Mouse (Mus musculus) kidney, embryonic 14.5 days (tissue): ENCODE data around the gene Dock4. TPM values are rescaled to one million over a fixed set of nuclear protein-coding genes. Genes with fewer than 3 reads are reported as not detected.

ENCODE experiments used
- ATAC-seq: fragments of 200-750 bp; cut with Nextera tagmentation; 2 replicates; pipeline ENCODE4 v1.8.0; 2017; ENCODE audit warnings: moderate number of reproducible peaks, mild to moderate bottlenecking, moderate TSS enrichment, moderate library complexity; ENCODE audit not compliant: low FRiP score, low TSS enrichment
- H3K27ac ChIP-seq: fragments of 300-500 bp; sonication (generic); 2 replicates; pipeline ENCODE4 v1.5.1; 2014; ENCODE audit warnings: low read depth, mild to moderate bottlenecking, low read length, moderate library complexity, mixed read lengths
- H3K27me3 ChIP-seq: fragments of 300-500 bp; sonication (generic); 2 replicates; pipeline ENCODE4 v1.6.1; 2014; ENCODE audit warnings: mild to moderate bottlenecking, low read length; ENCODE audit not compliant: control insufficient read depth, insufficient read depth
- H3K36me3 ChIP-seq: fragments of 300-500 bp; sonication (generic); 2 replicates; pipeline ENCODE4 v1.6.1; 2014; ENCODE audit warnings: low read length, mixed read lengths; ENCODE audit not compliant: control insufficient read depth, insufficient read depth
- H3K4me1 ChIP-seq: fragments of 300-500 bp; sonication (generic); 2 replicates; pipeline ENCODE4 v1.6.1; 2014; ENCODE audit warnings: low read length, mixed read lengths; ENCODE audit not compliant: control insufficient read depth, insufficient read depth
- H3K4me2 ChIP-seq: fragments of 300-500 bp; sonication (generic); replicated peaks from 2 replicates; pipeline ENCODE4 v1.6.1; 2014; ENCODE audit warnings: low read depth, mild to moderate bottlenecking, low read length
- H3K4me3 ChIP-seq: fragments of 300-500 bp; sonication (generic); 2 replicates; pipeline ENCODE4 v1.5.1; 2014; ENCODE audit warnings: mild to moderate bottlenecking, low read length
- H3K9ac ChIP-seq: fragments of 300-500 bp; sonication (generic); 2 replicates; pipeline ENCODE4 v1.6.1; 2014; ENCODE audit warnings: low read depth, mild to moderate bottlenecking, low read length, moderate library complexity
- H3K9me3 ChIP-seq: fragments of 300-500 bp; sonication (generic); 2 replicates; pipeline ENCODE4 v1.6.1; 2016; ENCODE audit warnings: low read length; ENCODE audit not compliant: control insufficient read depth
- WGBS: fragments of 180-500 bp; shearing (Covaris S2); extraction: QIAGEN DNeasy Blood & Tissue Kit; methylation state at CpG from one replicate; pipeline ENCODE4 v1.1.7; 2014; 5-methylcytosine and 5-hydroxymethylcytosine counted together
- polyA plus RNA-seq: library from polyadenylated mRNA; unstranded; fragments of >200 nt; fragmentation: Nextera tagmentation; extraction: Ambion mirVana; gene quantifications from 2 replicates; pipeline ENCODE4 v1.2.1, GENCODE M21; 2014

Dock4 gene
- polyA plus RNA-seq, 1 experiment from 2014 or later, result 17.9 TPM

DNA sequence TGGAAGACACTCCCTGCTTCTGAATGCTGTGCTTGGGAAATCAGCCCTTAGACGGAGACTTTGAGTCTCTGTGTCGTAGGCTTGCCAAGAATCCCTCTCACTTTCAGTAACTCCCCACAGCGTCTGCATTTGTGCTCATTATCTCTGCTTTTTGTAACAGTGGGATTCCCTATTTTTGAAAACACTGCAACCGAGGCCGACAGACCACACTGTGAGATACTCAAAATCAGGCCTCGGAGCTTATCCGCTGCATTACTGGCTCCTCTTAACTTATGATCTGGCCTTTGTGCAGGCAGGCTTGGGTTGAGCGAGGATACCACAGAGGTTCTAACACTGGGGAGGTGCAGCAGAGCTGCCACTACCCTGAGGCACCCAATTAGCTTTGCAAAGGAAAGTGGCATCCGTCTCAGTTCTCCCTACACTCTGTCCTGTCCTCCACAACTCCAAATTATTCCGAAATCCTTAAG is 346.5 kb downstream of the Dock4 start:
- H3K9me3 ChIP-seq, result no peaks in the 10 kb centered on the region
- no peak overlapping the region for H3K27ac ChIP-seq
- H3K27me3 ChIP-seq, result no peaks in the 10 kb centered on the region
- H3K4me1 ChIP-seq, result peaks cover 11% of the 10 kb centered on the region
- no peak overlapping the region for H3K9ac ChIP-seq
- ATAC-seq, result no peak
- no peaks in the 10 kb centered on the region for H3K36me3 ChIP-seq
- H3K4me2 ChIP-seq, result no peak overlapping the region
- no peak overlapping the region for H3K4me3 ChIP-seq
- WGBS, result 72% methylated on average over 10 of the region's 10 CpGs

DNA sequence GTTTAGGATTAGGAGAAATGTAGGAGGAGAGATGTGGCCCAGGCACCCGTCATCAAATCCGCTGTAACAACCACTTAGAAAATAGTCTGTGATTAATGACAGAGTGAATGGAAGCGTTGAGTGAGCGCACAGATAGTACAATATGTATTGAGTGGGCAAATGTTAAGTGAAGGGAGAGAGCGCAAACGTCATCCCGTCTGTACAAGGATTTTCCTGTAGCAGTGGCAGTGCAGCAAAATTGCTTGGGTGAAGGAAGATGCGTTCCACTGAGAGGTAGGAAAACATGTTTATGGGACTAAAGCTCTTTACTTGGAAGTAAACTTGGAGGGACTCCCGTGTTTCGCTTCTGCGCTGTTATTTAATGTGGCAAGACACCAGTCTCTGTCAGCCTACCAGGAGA is 348.3 kb downstream of the Dock4 start:
- ATAC-seq, result no peak
- Histone ChIP-seq H3K9ac (no peak overlapping the region), H3K9me3 (no peaks in the 10 kb centered on the region), H3K36me3 (no peaks in the 10 kb centered on the region), H3K4me1 (peaks cover 12% of the 10 kb centered on the region), H3K4me2 (no peak overlapping the region), H3K27me3 (no peaks in the 10 kb centered on the region), H3K27ac (no peak overlapping the region), H3K4me3 (no peak overlapping the region)
- WGBS, result 82% methylated on average over 11 of the region's 11 CpGs

DNA sequence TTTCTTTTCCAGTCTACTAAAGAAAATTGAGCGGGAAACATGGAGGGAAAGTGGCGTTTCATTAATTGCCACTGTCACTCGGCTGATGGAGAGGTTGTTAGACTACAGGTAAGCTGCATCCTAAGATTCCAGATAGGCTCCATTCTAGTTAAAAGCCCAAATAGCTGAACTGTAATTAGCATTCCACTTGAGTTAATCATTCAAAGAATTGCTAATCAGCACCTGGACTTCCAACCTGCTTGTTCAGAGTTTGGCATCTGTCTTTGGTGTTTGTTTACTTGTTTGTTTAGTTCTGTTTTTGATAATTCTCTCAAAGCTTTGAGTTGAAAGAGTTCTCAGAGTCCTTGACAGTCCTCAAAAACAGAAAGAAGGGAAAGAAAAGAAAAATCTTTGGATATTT is 349.0 kb downstream of the Dock4 start:
- H3K9ac ChIP-seq, result no peak overlapping the region
- no peak for ATAC-seq
- H3K4me3 ChIP-seq, result no peak overlapping the region
- no peaks in the 10 kb centered on the region for H3K36me3 ChIP-seq
- H3K4me2 ChIP-seq, result no peak overlapping the region
- H3K27me3 ChIP-seq, result no peaks in the 10 kb centered on the region
- H3K9me3 ChIP-seq, result no peaks in the 10 kb centered on the region
- peaks cover 12% of the 10 kb centered on the region for H3K4me1 ChIP-seq
- H3K27ac ChIP-seq, result no peak overlapping the region
- 76% methylated on average over 3 of the region's 3 CpGs for WGBS

DNA sequence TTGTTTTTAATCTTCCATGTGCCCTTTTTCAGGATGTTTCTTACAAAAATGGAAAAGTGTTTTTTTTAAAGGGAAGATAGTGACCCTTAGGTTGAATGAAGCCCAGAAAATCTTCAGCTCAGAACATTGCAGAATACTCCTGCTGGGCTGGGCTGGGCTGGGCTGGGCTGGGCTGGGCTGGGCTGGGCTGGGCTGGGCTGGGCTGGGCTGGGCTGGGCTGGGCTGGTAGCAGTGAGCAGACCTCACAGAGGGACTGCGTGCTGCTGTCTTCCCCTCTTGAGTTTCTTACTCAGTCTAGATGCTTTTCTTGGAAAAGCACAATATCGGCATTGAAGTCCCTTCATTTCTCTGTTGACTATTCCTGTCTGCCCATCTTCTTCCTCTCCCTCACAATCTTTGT is 350.0 kb downstream of the Dock4 start:
- no peak; the same call in 1 of the 2 replicates for ATAC-seq
- H3K9ac ChIP-seq, result no peak overlapping the region
- 45% methylated on average over 2 of the region's 2 CpGs for WGBS

DNA sequence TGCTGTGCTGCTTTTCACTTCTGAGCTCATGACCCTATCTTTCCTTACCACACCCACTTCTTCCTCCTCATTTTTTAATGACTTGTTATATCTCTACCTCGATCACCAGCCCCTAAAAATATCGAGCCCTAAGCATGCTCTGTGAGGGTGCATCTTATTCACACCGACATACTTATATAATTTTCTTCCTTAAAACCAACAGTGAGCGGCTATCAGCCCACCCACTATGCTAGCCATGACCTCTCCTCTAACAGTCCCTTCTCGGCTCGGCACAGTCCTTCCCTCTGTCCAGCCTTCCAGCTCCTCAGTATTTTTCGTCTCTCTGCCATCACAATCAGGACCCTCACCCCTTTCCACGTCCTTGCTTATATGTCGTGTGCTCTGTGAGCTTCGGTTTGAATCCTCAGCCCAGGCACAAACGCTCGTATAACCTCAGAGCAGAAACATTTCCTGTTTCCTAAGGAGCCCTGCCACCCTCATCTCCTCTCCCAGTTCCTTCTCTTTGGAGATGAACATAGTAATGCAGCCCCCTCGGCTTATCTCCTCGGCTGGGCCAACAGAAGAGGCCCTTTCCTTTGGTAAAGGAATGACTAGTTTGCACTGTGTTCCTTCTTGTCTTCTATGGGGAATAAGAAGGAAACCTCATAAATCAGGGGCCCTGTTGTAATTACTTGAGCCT is 351.2 kb downstream of the Dock4 start:
- Histone ChIP-seq H3K9me3 (no peaks in the 10 kb centered on the region), H3K9ac (no peak overlapping the region), H3K4me3 (no peak overlapping the region), H3K4me2 (no peak overlapping the region), H3K36me3 (no peaks in the 10 kb centered on the region), H3K4me1 (peaks cover 12% of the 10 kb centered on the region), H3K27ac (no peak overlapping the region), H3K27me3 (no peaks in the 10 kb centered on the region)
- ATAC-seq, result peak; percentile 14; the same call in 1 of the 2 replicates
- 40% methylated on average over 14 of the region's 14 CpGs for WGBS

More for the DNA sequence above, 350.0 kb downstream of the Dock4 start:
- no peaks in the 10 kb centered on the region for H3K27me3 ChIP-seq
- no peaks in the 10 kb centered on the region for H3K36me3 ChIP-seq
- no peak overlapping the region for H3K4me2 ChIP-seq
- no peak overlapping the region for H3K4me3 ChIP-seq
- H3K4me1 ChIP-seq, result peaks cover 12% of the 10 kb centered on the region
- H3K9me3 ChIP-seq, result no peaks in the 10 kb centered on the region
- H3K27ac ChIP-seq, result no peak overlapping the region

DNA sequence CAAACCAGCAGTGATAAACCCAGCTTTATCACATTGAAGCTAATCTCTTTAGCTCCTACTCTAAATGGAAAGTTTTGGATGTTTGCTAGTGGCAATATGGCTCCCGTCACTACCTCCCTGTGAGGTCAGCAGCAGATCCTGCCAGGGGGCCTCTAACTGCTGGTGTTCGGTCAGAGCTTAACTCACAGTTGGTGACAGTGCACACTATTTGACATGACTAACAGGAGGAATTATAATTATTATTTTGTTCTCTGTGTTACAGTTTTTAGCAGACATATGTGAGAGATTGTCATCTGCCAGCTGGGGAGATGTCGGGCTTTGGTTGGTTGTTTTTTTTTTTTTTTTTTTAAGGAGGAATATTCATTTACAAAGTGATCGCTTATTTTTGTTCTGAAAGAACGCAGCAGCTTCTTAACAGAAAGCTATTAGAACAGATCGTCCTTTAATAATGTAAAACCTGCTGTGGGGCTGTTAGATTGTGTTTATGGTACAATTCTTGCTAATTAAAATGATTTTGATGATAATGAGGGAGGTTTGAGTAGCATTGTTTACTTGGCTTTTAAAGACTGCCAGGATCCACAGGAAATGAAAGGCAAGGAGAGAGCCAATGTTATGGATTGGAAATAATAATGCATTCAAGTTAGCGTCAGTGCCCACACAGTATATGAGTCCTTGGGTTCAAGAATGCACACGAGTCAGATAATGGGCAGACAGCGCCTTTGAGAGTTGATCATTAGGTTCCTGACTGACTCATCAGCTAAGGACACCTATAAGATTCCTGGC is 352.0 kb downstream of the Dock4 start:
- no peaks in the 10 kb centered on the region for H3K27me3 ChIP-seq
- no peak overlapping the region for H3K27ac ChIP-seq
- no peak overlapping the region for H3K9ac ChIP-seq
- no peak overlapping the region for H3K4me2 ChIP-seq
- no peaks in the 10 kb centered on the region for H3K36me3 ChIP-seq
- H3K4me3 ChIP-seq, result no peak overlapping the region
- peak; percentile 55; the same call in 1 of the 2 replicates for ATAC-seq
- 73% methylated on average over 9 of the region's 9 CpGs for WGBS
- peaks cover 12% of the 10 kb centered on the region for H3K4me1 ChIP-seq
- H3K9me3 ChIP-seq, result no peaks in the 10 kb centered on the region

DNA sequence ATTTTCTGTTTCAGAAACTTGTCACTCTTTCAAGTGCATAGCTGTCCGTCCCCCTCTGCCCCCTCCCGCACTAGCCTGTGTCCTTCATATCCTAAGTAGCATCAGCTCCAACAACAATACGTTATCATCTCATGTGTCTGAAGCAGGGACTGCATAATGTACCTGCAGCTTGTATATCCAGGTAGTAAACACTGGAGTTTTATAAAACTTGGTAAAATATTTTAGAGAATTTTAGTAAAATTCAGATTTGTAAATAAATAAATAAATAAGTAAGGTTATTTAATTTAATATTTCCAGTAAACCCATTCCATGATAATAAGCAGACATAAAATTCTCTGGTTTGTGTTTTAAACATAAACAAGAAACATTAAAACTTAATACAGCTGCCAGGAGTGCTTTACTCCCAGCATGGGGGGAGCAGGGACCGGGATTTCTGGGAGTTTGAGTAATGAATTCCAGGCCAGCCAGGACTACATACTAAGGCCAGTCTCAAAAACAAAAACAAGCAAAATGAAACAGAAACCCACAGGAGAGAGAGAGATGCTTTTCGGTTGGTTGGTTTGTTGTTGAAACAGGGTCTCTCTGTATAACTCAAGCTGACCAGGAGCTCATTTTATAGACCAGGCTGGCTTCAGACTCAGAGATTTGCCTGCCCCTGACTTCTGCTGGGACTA is 352.7 kb downstream of the Dock4 start:
- H3K4me2 ChIP-seq, result no peak overlapping the region
- no peak overlapping the region for H3K9ac ChIP-seq
- H3K27ac ChIP-seq, result no peak overlapping the region
- WGBS, result 66% methylated on average over 5 of the region's 5 CpGs
- H3K4me3 ChIP-seq, result no peak overlapping the region
- no peak for ATAC-seq
- H3K27me3 ChIP-seq, result no peaks in the 10 kb centered on the region
- no peaks in the 10 kb centered on the region for H3K36me3 ChIP-seq
- H3K4me1 ChIP-seq, result peaks cover 12% of the 10 kb centered on the region
- H3K9me3 ChIP-seq, result no peaks in the 10 kb centered on the region

DNA sequence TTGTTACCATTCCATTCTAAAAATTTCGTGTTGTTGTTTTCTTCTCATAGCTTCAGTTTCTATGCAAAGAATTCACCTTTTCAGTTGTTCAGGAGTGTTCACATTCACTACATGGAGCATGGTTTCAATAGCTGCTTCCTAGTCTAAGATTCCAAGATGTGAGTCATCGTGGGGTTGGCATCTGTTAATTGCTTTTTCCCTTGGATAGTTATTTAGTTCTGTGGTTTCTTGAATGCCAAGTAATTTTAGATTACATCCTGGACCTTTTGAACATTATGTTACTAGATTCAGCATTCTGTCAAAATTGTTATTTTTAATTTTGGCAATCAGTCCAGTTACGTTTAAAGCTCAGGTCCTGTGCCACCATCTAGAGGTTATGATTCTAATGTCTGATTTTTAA is 355.7 kb downstream of the Dock4 start:
- Histone ChIP-seq H3K27ac (no peak overlapping the region), H3K4me2 (no peak overlapping the region), H3K9me3 (no peaks in the 10 kb centered on the region), H3K4me3 (no peak overlapping the region), H3K9ac (no peak overlapping the region), H3K36me3 (no peaks in the 10 kb centered on the region), H3K4me1 (peaks cover 7% of the 10 kb centered on the region), H3K27me3 (no peaks in the 10 kb centered on the region)
- WGBS, result 82% methylated on average over 3 of the region's 3 CpGs
- no peak for ATAC-seq

DNA sequence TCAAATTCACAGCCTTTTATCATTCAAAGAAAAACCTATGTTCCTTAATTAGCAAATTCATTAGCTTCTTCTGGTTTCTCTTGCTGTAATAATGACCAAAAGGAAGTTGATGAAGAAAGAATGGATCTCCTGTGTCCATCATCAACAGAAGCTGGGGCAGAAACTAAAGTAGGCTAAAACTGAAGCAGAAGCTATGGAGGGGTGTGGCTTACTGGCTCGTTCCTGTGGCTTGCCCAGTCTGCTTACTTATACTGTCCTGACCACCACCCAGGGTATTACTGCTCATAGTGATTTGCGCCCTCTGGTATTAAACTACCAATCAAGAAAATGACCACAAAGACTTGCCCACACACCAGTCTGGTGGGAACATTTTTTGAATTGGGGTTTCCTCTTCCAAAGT is 359.5 kb downstream of the Dock4 start:
- ATAC-seq, result no peak
- 76% methylated on average over 2 of the region's 2 CpGs for WGBS
- H3K9me3 ChIP-seq, result no peaks in the 10 kb centered on the region

More for the DNA sequence above, 359.5 kb downstream of the Dock4 start:
- Histone ChIP-seq H3K4me3 (no peak overlapping the region), H3K27ac (no peak overlapping the region), H3K4me2 (no peak overlapping the region), H3K36me3 (no peaks in the 10 kb centered on the region), H3K27me3 (no peaks in the 10 kb centered on the region), H3K4me1 (no peaks in the 10 kb centered on the region), H3K9ac (no peak overlapping the region)
